Mouse (Mus musculus) induced T-regulatory cell, adult 2 months (primary cell): ENCODE data around the gene Serpina3k.
A peak's percentile ranks its signal among the peaks of the same experiment; 100 is the strongest.
"Not testable (repeated sequence)": the region's sequence is repeated elsewhere in the genome, so short reads cannot be mapped to it uniquely, and the experiment has no call there.

Experiments
- DNase-seq: peaks from one replicate; pipeline ENCODE4 v3.0.0-alpha.2; 2012; ENCODE audit warnings: low read depth

The Serpina3k gene

DNA sequence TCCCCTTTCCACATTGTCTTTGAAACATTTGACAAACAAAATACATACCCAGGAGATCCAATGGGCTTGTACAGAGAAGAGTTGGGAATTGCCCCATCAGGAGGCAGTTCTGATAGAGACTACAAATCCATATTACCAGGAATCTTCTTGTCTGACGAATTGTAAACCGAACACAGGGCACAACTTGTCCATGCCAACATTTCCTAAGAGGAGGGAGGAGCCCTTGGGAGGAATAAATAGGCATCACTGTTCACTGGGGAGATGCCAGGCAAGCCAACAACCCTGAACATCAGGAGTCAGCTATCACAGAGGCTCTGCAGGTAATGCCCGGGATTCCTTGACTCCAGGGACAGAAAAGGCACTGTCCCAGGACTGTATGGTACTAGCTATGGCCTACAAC, at the start of gene Serpina3k, which contains the start of gene Serpina3m:
Gene Serpina3k (plus strand): TSS at position 261 of the 400 bp plus-strand sequence.
Gene Serpina3m (plus strand): TSS at position 261 of the 400 bp plus-strand sequence.
- DNase-seq = not testable (repeated sequence)

DNA sequence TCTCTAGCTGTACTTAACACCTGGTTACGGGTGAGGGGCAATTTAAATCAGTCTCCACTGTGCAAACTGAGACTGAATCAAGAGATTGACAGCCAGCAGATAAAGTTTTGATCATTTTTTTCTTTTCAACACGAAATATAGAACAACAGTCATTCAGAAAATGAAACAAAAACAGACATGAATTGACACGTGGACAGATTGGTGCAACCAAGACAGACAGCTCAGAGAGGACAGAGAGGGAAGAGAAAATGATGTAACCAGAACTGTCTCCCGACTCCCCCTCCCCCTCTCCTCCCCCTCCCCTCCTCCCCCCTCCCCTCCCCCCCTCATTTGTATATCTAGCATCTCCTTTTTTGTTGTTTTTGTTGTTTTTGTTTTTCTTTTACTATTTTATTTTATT, 48.4 kb upstream of the Serpina3k start:
- peak; percentile 53 for DNase-seq

GRCm38 (mm10) chr12:104293963-104294362, 44.3 kb upstream of the Serpina3k start:
- no peak for DNase-seq

DNA sequence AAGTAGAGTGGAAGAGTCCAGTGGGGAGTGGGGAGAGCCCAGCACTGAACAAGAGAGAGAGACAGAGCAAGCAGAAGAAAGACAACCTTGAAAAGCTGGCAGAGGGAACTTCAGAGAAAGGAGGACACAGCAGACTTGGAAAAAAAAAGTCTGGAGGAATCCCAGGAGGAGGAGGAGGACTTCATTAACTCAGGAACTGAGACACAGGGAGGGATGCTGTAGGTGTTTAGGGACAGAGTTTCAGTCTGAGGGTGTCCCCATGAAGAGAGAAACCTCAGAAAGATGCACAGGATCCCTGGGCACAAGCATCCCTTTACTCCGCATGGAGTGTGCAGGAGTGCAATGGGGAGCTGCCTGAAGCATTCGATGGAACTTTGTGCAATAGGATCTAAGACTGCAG, 40.2 kb upstream of the Serpina3k start:
- no peak for DNase-seq

GRCm38 (mm10) chr12:104305991-104306390, 32.3 kb upstream of the Serpina3k start:
- peak; percentile 21 for DNase-seq

GRCm38 (mm10) chr12:104314253-104314652, 24.0 kb upstream of the Serpina3k start, which contains the start of gene Serpina3j:
Gene Serpina3j (plus strand): TSS chr12:104314553.
- DNase-seq = no peak

DNA sequence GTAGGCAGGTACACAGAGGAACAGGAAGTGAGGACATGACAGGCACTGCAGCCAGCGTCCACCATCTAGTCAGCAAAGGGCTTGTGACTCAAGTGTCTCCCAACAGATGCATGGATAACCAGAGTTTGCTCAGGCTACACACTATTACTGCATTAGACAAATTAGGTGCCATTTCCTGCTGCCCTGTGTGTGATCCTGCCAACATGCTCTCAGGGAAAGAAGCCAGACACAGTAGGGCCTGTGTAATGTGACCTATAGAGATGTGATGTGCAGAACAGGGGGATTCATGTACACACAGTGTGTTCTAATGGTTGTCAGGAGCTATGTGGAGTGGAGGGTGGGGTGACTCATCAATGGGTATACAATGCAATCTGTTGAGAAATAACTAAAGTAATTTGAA, 15.8 kb upstream of the Serpina3k start:
- no peak for DNase-seq

DNA sequence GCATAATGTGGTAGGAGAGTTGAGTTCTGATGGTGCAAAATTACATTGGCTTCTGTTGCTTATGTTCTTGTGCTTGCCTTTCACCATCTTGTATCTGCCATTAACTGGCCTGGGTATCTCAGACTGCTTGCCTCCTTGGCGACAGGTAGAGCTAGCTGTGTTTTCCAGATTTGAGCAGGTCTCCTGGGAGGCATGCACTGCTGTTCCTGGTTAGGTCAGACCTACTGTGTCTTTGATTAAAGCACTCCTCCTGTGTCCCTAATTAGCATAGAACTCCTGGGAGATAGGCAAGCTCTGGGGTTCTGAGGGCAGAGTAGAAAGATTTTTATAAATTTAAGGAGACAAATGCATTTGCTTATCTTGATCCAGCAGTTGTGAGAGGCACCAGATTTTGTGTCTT, 6.6 kb upstream of the Serpina3k start:
- no peak for DNase-seq

- not testable (repeated sequence) for DNase-seq
Measured at GRCm38 (mm10) chr12:104336873-104337272, 1.4 kb upstream of the Serpina3k start.

DNA sequence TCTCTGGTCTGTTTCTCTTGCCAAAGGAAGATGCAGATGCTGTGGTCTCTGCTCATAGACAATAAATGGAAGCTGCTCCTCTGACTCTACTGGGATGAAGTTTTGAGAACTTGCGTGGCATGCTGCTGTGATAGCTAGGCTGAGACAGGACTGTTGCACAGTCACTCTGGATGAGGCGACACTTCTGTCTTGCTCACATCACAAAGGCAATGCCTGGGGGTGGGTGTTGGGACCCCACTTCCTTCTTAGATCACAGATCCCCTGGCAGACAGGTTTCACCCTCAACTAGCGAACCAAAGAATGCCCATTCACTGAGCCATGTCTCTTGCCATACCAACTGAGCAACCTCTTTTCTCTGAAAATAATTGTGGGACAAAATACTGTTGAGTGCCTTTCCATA, 419 bp downstream of the Serpina3k start:
- no peak for DNase-seq

GRCm38 (mm10) chr12:104342489-104342888, 4.2 kb downstream of the Serpina3k start:
- not testable (repeated sequence) for DNase-seq

- DNase-seq = no peak
Measured at GRCm38 (mm10) chr12:104345181-104345580, 6.9 kb downstream of the Serpina3k start.

DNA sequence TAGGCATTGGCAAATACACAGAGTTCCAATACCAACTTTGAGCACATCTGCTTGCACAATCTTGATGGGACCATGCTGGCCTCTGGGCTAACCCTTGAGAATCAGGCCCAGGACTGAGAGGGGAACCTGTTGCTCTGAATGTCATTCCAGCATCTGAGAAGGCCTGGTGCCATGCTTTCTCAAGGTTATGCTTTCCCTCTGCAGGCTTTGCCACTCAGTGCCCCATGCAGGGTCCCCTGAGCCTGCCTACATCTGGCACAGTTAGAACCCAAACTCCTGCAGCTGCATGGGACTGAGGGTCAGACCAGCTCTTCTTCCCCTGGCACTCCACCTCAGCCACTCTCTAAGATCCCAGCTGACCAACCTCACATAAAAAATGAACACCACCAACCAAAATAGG, 7.4 kb downstream of the Serpina3k start:
- no peak for DNase-seq

DNA sequence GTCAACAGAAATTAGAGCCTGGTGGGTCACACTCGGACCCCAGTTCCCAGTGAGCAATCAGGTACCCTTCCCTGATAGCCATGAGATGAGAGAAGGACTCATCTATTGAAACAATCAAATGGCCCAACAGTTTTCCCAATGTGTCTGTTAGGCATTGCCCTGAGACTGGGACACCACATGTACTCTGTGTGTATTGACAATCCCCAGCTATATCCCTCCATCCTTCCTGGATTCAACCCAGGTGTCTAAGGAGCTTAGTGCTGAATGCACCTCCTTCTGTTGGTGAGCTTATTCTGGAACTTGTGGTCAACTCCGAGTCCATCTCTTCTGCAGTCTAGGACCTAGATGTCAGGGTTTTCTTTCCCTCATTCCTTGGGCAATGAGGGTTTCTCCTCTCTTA, 8.8 kb downstream of the Serpina3k start:
- DNase-seq = no peak

DNA sequence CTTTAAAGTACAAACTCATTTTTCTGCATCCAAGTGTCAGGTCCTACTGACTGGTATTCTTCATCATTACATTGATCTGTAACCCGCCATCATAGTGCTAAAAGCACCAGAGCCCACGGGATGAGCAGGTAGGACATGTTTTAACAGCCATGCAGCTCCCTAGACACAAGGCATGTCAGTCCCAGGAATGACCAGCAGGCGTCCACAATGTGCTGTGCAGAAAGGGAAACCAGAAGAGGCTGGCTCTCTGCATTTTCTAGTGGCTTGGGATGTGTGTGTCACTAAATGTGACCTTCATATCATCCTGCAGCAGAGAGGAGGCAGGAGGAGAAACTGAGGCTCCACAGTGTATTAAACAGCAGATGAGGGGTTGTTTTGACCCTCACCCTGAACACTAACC, 13.5 kb downstream of the Serpina3k start:
- DNase-seq = peak; percentile 39

DNA sequence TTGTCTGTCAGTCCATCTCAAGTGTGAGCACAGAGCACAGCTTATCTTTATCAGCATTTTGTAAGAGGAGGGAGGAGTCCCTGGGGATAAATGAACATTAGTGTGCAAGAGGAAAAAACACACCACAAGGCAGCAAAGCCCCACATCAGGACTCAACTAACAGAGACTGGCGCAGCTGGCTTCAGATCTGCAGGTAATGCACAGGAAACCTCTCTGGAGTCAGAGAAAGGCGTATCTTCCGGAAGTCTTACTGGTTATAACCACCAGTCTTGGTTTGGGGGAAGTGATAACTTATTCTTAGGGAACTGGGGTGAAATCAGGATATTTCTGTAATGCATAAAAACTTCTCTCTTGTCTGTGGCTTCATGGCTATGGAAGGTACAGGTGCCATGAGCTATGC, 17.7 kb downstream of the Serpina3k start:
- DNase-seq = peak; percentile 0

GRCm38 (mm10) chr12:104369986-104370385, 31.7 kb downstream of the Serpina3k start:
- DNase-seq = no peak

DNA sequence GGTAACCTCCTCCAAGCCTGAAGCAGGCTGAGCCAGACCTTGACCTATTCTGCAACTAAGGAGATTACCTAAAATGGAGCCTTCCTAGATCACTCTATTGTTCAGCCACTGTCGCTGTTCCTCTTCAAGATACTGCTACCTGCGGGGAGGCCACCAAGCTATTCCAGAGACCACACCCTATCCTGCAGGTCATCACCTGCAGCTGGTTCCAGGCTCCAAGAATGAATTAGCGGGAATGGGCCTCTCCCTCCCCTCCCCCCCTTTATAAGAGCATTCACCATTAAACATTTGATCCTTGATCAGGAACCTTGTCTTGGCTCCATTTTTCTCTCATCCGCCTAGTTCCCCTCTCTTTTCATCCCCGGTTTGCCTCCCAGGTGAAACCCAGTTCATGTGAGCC, 38.9 kb downstream of the Serpina3k start:
- not testable (repeated sequence) for DNase-seq

GRCm38 (mm10) chr12:104378351-104378750, 40.1 kb downstream of the Serpina3k start:
- not testable (repeated sequence) for DNase-seq

GRCm38 (mm10) chr12:104378815-104379214, 40.5 kb downstream of the Serpina3k start:
- DNase-seq = not testable (repeated sequence)

DNA sequence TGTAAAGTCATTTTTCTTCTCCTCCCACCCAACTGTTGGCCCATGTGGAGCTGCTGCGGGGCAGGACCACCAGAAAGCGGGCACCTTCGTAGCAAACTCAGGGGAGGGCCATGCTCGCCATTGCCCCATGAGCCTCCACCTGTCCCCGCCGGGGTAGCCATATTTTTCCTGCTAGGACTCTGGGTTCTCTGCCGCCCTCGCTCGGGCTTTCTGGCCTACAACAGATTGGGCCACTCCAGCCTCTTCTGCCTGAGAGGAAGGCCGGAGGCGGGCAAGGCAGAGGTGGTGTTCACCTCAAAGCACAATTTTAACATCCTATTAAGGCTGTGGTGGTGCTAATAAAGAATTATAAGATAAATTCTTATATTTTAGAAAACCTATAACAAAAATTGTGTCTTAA, 41.6 kb downstream of the Serpina3k start:
- DNase-seq = no peak

DNA sequence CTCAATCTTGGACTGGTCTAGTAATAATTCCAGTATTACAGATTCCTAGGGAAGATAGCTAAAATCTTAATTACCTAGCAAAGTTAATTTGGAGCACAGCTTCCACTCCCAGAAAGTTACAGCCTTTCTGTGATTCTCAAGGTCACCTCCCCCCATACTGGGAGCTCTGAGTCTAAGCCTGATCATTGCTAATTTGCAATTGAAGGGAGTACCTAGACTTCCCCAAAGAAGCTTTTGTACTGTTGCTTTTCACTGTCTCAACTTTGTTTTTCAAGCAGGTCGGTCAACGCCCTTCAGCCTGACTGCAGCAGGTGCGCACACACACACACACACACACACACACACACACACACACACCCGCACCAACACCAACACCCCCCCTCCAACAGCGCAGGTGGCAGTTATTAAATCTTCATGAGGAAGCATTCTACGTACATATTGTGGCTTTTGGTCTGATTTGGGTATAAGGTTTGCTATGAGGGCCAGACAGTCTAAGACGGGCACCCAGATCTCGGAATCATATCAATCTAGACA, 42.9 kb downstream of the Serpina3k start:
- DNase-seq = not testable (repeated sequence)

GRCm38 (mm10) chr12:104385987-104386386, 47.7 kb downstream of the Serpina3k start:
- DNase-seq = not testable (repeated sequence)

DNA sequence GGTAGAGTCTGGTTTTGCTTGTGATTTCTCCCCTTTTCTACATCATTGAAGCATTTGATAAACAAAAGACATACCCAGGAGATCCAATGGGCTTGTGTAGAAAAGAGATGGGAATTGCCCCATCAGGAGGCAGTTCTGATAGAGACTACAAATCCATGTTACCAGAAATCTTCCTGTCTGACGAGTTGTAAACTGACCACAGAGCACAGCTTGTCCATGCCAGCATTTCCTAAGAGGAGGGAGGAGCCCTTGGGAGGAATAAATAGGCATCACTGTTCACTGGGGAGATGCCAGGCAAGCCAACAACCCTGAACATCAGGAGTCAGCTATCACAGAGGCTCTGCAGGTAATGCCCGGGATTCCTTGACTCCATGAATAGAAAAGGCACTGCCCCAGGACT, 48.6 kb downstream of the Serpina3k start:
- DNase-seq = not testable (repeated sequence)
